Mouse (Mus musculus): ENCODE measurements around the gene Ttll7.

Ttll7 gene

GRCm38 (mm10) chr3:146994670-146995415 is 142.7 kb downstream of the Ttll7 start:
- peak in 1 of 2 experiments; percentile 34 for DNase-seq (ENCODE audit: low spot score in 2 of 2)

DNA sequence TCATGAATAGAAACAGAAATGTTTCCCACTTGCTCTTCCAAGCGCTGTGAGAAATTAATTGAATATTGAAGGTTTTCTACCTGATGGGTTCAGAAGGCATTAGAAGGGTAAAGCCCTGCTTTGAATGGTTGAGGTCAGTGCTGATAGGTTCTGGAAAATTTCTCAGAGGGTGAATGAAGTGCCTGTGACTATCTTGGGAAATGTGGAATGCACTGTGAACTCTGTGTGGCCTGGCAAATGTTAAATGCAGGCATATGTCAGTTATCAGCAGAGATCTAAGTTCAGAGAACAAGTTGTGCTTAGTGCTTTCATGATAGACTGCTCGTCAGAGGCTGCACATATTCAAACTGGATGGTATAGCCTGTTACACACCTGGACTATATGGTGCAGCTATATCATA is 147.0 kb downstream of the Ttll7 start:
- DNase-seq (ENCODE audit: low spot score in 2 of 2), result no peak

- no peak for DNase-seq (ENCODE audit: low spot score in 2 of 2)
These were observed 148.8 kb downstream of the Ttll7 start for GRCm38 (mm10) chr3:147000963-147001362.

- DNase-seq (ENCODE audit: low spot score in 2 of 2), result no peak
These were observed 149.4 kb downstream of the Ttll7 start for GRCm38 (mm10) chr3:147001557-147001956.

DNA sequence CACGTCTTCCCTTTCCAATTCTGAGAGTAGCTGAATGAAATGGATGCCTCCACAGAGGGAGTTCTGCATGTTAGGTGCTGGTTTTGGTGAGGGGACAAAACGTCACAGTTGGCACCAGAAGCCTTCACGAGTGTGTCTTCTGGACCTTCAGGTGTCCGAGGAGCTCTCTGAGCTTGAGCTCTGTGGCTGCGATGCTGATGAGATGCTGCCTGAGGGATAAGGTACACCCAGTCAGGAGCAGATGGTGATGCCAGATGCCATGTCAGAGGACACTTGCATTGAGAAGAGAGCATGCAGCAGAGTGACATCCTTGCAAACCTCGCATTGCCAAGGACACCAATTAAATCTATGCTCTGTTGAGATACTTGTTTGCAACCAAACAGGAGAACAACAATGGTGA is 164.3 kb downstream of the Ttll7 start:
- no peak for DNase-seq (ENCODE audit: low spot score in 2 of 2)

DNA sequence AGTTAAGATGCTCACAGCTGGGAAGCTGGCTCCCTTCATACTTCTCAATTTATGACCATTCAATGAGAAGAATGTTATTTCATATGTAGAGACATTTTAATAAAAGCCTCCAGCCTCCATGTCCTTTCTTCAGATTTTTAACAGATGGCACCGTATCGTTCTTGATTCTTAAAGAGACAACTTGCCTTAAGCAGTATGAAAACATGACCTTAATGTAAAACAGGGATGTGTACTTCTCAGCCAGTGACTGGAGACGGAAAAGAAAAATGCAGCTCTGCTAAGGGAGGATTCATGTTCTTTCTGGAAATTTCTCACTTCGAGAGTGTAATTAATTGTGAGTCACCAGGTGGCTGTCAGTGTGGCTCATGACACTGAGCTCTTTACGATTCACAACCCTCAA is 167.3 kb downstream of the Ttll7 start:
- DNase-seq (ENCODE audit: low spot score in 2 of 2), result no peak

- DNase-seq (ENCODE audit: low spot score in 2 of 2), result no peak
These were observed 174.1 kb downstream of the Ttll7 start for GRCm38 (mm10) chr3:147026248-147026647.

DNA sequence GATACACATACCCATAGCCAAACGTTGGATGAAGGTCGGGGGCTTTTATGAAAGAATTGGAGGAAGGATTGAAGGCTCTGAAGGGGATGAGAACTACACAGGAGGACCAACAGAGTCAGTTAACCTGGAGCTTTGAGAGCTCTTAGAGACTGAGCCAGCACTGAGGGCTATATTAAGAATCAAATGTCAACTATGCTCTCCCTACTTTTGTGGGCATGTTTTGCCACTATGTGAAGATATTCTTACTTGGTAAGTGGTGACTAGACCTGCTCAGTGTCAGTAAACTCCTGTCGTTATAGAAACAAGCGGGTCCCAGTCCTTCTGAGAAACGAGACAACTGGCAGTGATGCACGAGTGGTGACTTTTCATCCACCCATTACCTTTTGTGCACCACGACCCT is 176.2 kb downstream of the Ttll7 start:
- DNase-seq (ENCODE audit: low spot score in 2 of 2), result no peak

DNA sequence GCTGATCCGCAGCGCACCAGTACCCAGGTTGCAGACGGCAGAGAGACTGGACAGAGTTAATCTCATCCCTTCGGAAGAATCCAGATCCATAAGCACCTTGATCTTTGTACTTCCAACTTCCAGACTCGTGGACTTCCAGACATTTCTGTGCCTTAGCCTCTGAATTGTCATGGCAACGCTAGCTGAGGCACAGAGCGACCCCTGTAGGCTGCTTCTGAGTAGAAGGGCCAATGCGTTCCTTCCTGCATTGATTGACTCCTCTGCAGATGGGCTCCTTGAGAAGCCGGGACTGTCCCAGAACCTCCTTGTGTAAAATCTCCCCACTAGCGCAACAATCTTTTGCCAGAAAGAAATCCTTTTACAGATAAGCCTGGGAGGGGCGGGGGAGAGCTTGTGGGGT is 177.6 kb downstream of the Ttll7 start:
- no peak for DNase-seq (ENCODE audit: low spot score in 2 of 2)

- DNase-seq (ENCODE audit: low spot score in 2 of 2), result no peak
These were observed 178.2 kb downstream of the Ttll7 start for GRCm38 (mm10) chr3:147030266-147030880.
